Mouse (Mus musculus) CH12.LX (cell line): ENCODE measurements at regions not wholly inside any gene's neighbourhood (a gene's known extent, or its start where the extent isn't known, plus 50 kb on each side); places are given as distances from the start of the nearest gene placed in this dataset.

Experiments
- DNase-seq: peaks from one replicate; pipeline ENCODE4 v3.0.0-alpha.2; 2013; ENCODE audit errors: extremely low read depth
- H3K27ac ChIP-seq: 2 replicates; pipeline ENCODE4 v1.5.1; 2012; ENCODE audit warnings: low read depth, mild to moderate bottlenecking, control low read depth, moderate library complexity; ENCODE audit not compliant: insufficient read depth
- H3K27me3 ChIP-seq: replicated peaks from 2 replicates; pipeline ENCODE3; 2012; ENCODE audit warnings: inconsistent platforms
- H3K36me3 ChIP-seq, 2 experiments: replicated peaks in 1 of 2; 2 replicates each; pipeline versions ENCODE3 to v1.6.1; 2012; ENCODE audit warnings: inconsistent platforms in 1 of 2, low read length in 1 of 2, mild to moderate bottlenecking in 1 of 2, mixed read lengths in 1 of 2, moderate library complexity in 1 of 2; ENCODE audit not compliant: control insufficient read depth in 1 of 2, insufficient read depth in 1 of 2
- H3K4me1 ChIP-seq, 2 experiments: 2 replicates each; pipeline ENCODE4 v1.6.1; 2012; ENCODE audit warnings: inconsistent platforms in 1 of 2, moderate library complexity in 1 of 2; ENCODE audit not compliant: insufficient read depth in 2 of 2, control insufficient read depth in 1 of 2
- H3K4me2 ChIP-seq: 2 replicates; pipeline ENCODE4 v1.6.1; 2012; ENCODE audit warnings: low read depth, mild to moderate bottlenecking, control low read depth; ENCODE audit not compliant: poor library complexity, insufficient read depth, severe bottlenecking
- H3K4me3 ChIP-seq, 3 experiments: fragments of 150-350 bp in 1 of 3; sonication (generic) in 1 of 3; replicated peaks in 1 of 3; 2 replicates each; pipeline versions ENCODE3 to v1.5.1; 2011 to 2012; ENCODE audit warnings: low read depth in 2 of 3, low read length in 2 of 3, mild to moderate bottlenecking in 2 of 3, moderate library complexity in 2 of 3, control low read depth in 1 of 3, improper control_type of control experiment in 1 of 3, inconsistent platforms in 1 of 3, mixed read lengths in 1 of 3; ENCODE audit not compliant: poor library complexity in 1 of 3
- H3K79me2 ChIP-seq: replicated peaks from 2 replicates; pipeline ENCODE4 v1.6.1; 2012; ENCODE audit warnings: mild to moderate bottlenecking, moderate library complexity; ENCODE audit not compliant: control insufficient read depth, poor library complexity, insufficient read depth, severe bottlenecking; ENCODE audit errors: extremely low read depth
- H3K9ac ChIP-seq: 2 replicates; pipeline ENCODE4 v1.6.1; 2012; ENCODE audit warnings: low read depth, mild to moderate bottlenecking, control low read depth, moderate library complexity; ENCODE audit not compliant: insufficient read depth
- H3K9me3 ChIP-seq: replicated peaks from 2 replicates; pipeline ENCODE3; 2012; ENCODE audit warnings: low read length, inconsistent platforms, mixed read lengths
- BHLHE40 ChIP-seq: IDR thresholded peaks from 2 replicates; pipeline ENCODE4 v1.6.1; 2011; ENCODE audit warnings: mild to moderate bottlenecking, low read depth, low read length, improper control_type of control experiment
- CHD1 ChIP-seq: IDR thresholded peaks from 2 replicates; pipeline ENCODE4 v1.6.1; 2012; ENCODE audit warnings: low read depth, low read length, improper control_type of control experiment, inconsistent platforms
- CHD2 ChIP-seq: IDR thresholded peaks from 2 replicates; pipeline ENCODE4 v1.6.1; 2011; ENCODE audit warnings: low read length, improper control_type of control experiment
- ELF1 ChIP-seq: IDR thresholded peaks from 2 replicates; pipeline ENCODE4 v1.6.1; 2014; ENCODE audit warnings: low read depth, mild to moderate bottlenecking, inconsistent platforms, low read length, improper control_type of control experiment
- JUN ChIP-seq: IDR thresholded peaks from 2 replicates; pipeline ENCODE4 v1.6.1; 2011; ENCODE audit warnings: low read depth, mild to moderate bottlenecking, low read length, improper control_type of control experiment, moderate library complexity; ENCODE audit not compliant: insufficient read depth
- JUND ChIP-seq: conservative IDR thresholded peaks from 2 replicates; pipeline ENCODE4 v1.6.1; 2011; ENCODE audit warnings: low read depth, low read length, improper control_type of control experiment
- KAT2A ChIP-seq: IDR thresholded peaks from 2 replicates; pipeline ENCODE4 v1.6.1; 2012; ENCODE audit warnings: low read length, improper control_type of control experiment, inconsistent platforms; ENCODE audit not compliant: insufficient replicate concordance
- MAFK ChIP-seq: IDR thresholded peaks from 2 replicates; pipeline ENCODE4 v1.6.1; 2011; ENCODE audit warnings: low read length, improper control_type of control experiment; ENCODE audit not compliant: insufficient replicate concordance
- MAX ChIP-seq: IDR thresholded peaks from 2 replicates; pipeline ENCODE4 v1.6.1; 2011; ENCODE audit warnings: low read length, improper control_type of control experiment
- MAZ ChIP-seq: IDR thresholded peaks from 2 replicates; pipeline ENCODE4 v1.6.1; 2012; ENCODE audit warnings: low read depth, mild to moderate bottlenecking, inconsistent platforms, low read length, improper control_type of control experiment, moderate library complexity
- MEF2A ChIP-seq: IDR thresholded peaks from 2 replicates; pipeline ENCODE4 v1.6.1; 2014; ENCODE audit warnings: low read depth, mild to moderate bottlenecking, inconsistent platforms, low read length, improper control_type of control experiment, borderline replicate concordance
- POLR2A ChIP-seq: IDR thresholded peaks from 2 replicates; pipeline ENCODE4 v1.6.1; 2011; ENCODE audit warnings: low read depth, mild to moderate bottlenecking, improper control_type of control experiment, low read length
- RAD21 ChIP-seq: IDR thresholded peaks from 2 replicates; pipeline ENCODE4 v1.6.1; 2011; ENCODE audit warnings: low read depth, mild to moderate bottlenecking, low read length, improper control_type of control experiment, moderate library complexity
- RCOR1 ChIP-seq: conservative IDR thresholded peaks from 2 replicates; pipeline ENCODE4 v1.6.1; 2012; ENCODE audit warnings: low read depth, mild to moderate bottlenecking, inconsistent platforms, low read length, improper control_type of control experiment
- SIN3A ChIP-seq: IDR thresholded peaks from 2 replicates; pipeline ENCODE4 v1.6.1; 2012; ENCODE audit warnings: low read length, improper control_type of control experiment, inconsistent platforms
- TBP ChIP-seq: conservative IDR thresholded peaks from 2 replicates; pipeline ENCODE4 v1.6.1; 2011; ENCODE audit warnings: low read depth, low read length, improper control_type of control experiment
- TCF12 ChIP-seq: IDR thresholded peaks from 2 replicates; pipeline ENCODE4 v1.6.1; 2014; ENCODE audit warnings: low read depth, mild to moderate bottlenecking, inconsistent platforms, low read length, improper control_type of control experiment
- USF2 ChIP-seq: conservative IDR thresholded peaks from 2 replicates; pipeline ENCODE4 v1.6.1; 2011; ENCODE audit warnings: low read depth, low read length, improper control_type of control experiment
- ZC3H11A ChIP-seq: IDR thresholded peaks from 2 replicates; pipeline ENCODE4 v1.6.1; 2012; ENCODE audit warnings: low read depth, mild to moderate bottlenecking, inconsistent platforms, low read length, improper control_type of control experiment
- ZMIZ1 ChIP-seq: IDR thresholded peaks from 2 replicates; pipeline ENCODE4 v1.6.1; 2012; ENCODE audit warnings: low read depth, mild to moderate bottlenecking, inconsistent platforms, low read length, improper control_type of control experiment
- dilution Hi-C: fragments of 300-500 bp; cut with MboI; formaldehyde crosslinking; loops from 2 replicates; pipeline ENCODE4 v1.14.3; 2020; ENCODE audit warnings: low sequenced_read_pairs; ENCODE audit not compliant: extremely low pct_unique_long_range_greater_than_20kb, extremely low pct_ligation_motif_present
- in situ Hi-C: fragments of 300-500 bp; cut with MboI; formaldehyde crosslinking; loops from 3 replicates; pipeline ENCODE4 v1.14.3; 2019; ENCODE audit warnings: low sequenced_read_pairs, low pct_ligation_motif_present, low pct_unique_long_range_greater_than_20kb, mixed read lengths

DNA sequence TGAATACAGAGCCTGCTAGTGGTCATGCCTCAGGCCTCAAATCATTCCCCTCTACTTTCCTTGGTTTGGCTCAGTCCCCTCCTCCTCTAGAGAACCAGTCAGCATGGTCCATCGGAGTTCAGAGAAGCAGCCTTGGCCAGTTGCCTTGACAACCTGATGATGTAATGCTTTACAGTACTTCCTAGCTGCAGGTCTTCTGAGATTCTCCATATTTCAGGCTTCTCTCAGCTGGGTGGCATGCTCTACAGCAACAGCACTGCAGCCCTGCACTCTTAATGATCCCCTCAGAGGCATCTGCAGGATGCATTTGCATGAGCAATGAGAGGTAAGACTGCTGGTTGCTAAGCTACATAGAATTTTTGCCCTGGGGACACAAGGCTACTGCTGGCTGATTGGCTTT is 514.7 kb upstream of the Nbea start:
- Histone ChIP-seq H3K4me2 (no peak overlapping the region), H3K79me2 (no peaks in the 10 kb centered on the region), H3K36me3 (no peaks in the 10 kb centered on the region), H3K27ac (no peak overlapping the region), H3K4me1 (no peaks in the 10 kb centered on the region), H3K9me3 (peaks cover 58% of the 10 kb centered on the region), H3K4me3 (no peak overlapping the region), H3K9ac (no peak overlapping the region), H3K27me3 (no peaks in the 10 kb centered on the region)
- dilution Hi-C loops (no loop called here), in situ Hi-C loops (no loop called here)
- TF ChIP-seq TCF12 (no peak), RCOR1 (no peak), TBP (no peak)
- no peak for DNase-seq

DNA sequence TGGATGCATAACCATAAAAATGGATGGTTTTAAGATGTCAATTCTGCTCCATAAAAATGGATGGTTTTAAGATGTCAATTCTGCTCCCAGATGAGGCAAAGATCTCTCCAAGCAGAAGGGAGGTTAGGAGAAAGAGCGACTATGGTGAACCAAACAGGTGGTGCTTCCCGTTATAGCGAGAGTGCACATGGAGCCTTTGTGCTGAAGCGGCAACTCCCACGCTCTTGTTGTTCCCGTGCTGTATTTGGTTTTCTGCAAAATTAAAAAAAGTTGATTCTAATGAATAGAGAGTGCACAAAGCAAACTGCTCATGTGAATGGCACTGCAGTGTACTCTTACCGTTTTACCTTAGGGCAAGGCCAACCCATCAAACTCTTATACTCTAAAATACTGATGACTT is 497.5 kb upstream of the Nbea start:
- no peak overlapping the region for H3K27ac ChIP-seq
- no peak overlapping the region for H3K9ac ChIP-seq
- peaks cover 35% of the 10 kb centered on the region for H3K9me3 ChIP-seq
- H3K36me3 ChIP-seq, result no peaks in the 10 kb centered on the region
- in situ Hi-C loops, result no loop called here
- H3K4me3 ChIP-seq, result no peak overlapping the region
- dilution Hi-C loops, result no loop called here
- no peak overlapping the region for H3K4me2 ChIP-seq
- DNase-seq, result no peak
- H3K4me1 ChIP-seq, result no peaks in the 10 kb centered on the region
- H3K79me2 ChIP-seq, result no peaks in the 10 kb centered on the region
- H3K27me3 ChIP-seq, result no peaks in the 10 kb centered on the region
- no peak for TF ChIP-seq CHD2
- TF ChIP-seq RAD21, result no peak
- TF ChIP-seq ELF1, result no peak
- no peak for TF ChIP-seq SIN3A
- TF ChIP-seq BHLHE40, result no peak
- TF ChIP-seq JUN, result no peak
- TF ChIP-seq CHD1, result no peak
- TF ChIP-seq USF2, result no peak
- no peak for TF ChIP-seq POLR2A
- TF ChIP-seq MAFK, result no peak
- no peak for TF ChIP-seq MEF2A
- no peak for TF ChIP-seq MAZ
- no peak for TF ChIP-seq ZC3H11A

DNA sequence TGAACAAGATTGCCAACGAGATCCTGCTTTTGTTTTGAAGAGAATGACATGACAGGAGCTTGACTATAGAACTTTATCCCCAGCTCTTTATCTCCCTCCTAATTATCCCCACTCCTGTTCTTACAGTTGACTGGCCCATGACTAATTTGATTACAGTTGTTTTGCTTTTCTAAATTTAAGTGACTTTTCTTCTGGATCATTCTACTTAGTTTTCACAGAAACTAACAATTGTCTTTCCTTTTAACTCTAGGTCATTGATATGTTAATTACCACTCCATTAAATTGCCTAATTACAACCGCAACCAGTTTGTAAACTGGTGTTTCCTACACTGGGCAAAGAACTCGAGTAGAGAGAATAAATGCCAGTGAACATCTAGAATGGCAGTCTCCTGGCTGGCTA is 485.3 kb upstream of the Nbea start:
- H3K79me2 ChIP-seq, result no peaks in the 10 kb centered on the region
- no peaks in the 10 kb centered on the region for H3K27me3 ChIP-seq
- DNase-seq, result no peak
- H3K9me3 ChIP-seq, result peaks cover 23% of the 10 kb centered on the region
- H3K4me3 ChIP-seq, result no peak overlapping the region
- in situ Hi-C loops (no loop called here), dilution Hi-C loops (no loop called here)
- TF ChIP-seq JUN (no peak), KAT2A (no peak), MAX (no peak), ZMIZ1 (no peak), JUND (no peak)
- H3K4me2 ChIP-seq, result no peak overlapping the region
- no peak overlapping the region for H3K27ac ChIP-seq
- no peak overlapping the region for H3K9ac ChIP-seq
- H3K36me3 ChIP-seq, result no peaks in the 10 kb centered on the region
- H3K4me1 ChIP-seq, result no peaks in the 10 kb centered on the region
